Mouse (Mus musculus): Measurements from ENCODE around the gene Atp8a2.

The Atp8a2 gene

GRCm38 (mm10) chr14:60148893-60149292 lies 48.1 kb downstream of the Atp8a2 start:
- no peak for DNase-seq

DNA sequence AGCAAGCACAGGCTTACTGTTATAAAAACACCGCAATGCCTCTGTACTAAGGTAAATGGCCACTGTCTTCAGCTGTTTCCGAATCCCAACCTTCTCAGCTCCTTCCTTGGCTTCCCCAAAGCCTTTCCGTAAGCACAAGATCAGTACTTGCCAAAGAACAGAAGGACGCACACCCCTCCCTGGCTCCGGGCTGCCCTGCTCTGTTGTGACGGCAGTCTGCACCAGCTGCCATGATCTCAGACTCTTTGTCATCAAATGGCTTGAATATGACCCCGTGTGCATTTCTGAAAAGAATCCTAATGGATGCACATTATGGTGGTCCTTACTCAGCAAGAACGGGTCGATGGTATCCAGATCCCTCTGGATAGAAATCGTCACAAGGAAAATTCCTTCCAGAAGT lies 53.7 kb downstream of the Atp8a2 start:
- DNase-seq, result no peak

DNA sequence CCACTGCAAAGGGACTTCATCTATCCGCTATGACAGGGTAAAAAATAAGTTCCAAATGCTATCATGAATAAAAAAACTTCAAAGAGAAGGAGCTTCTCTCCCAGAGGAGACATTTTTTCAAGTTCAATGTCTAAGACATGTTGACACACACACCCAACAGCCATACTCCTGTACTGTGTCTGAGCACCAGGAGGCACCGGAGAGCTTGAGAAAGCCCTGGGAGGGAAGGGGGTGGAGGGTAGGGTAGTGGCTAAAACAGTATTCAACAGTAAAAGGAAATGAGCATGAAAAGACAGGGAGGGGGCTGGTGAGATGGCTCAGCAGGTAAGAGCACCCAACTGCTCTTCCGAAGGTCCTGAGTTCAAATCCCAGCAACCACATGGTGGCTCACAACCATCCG lies 58.6 kb downstream of the Atp8a2 start:
- DNase-seq, result no peak

GRCm38 (mm10) chr14:60137812-60138211 lies 59.2 kb downstream of the Atp8a2 start:
- DNase-seq, result no peak

GRCm38 (mm10) chr14:60135801-60136200 lies 61.2 kb downstream of the Atp8a2 start:
- DNase-seq, result no peak

- DNase-seq, result no peak
Measured at GRCm38 (mm10) chr14:60134720-60135119, 62.3 kb downstream of the Atp8a2 start.

DNA sequence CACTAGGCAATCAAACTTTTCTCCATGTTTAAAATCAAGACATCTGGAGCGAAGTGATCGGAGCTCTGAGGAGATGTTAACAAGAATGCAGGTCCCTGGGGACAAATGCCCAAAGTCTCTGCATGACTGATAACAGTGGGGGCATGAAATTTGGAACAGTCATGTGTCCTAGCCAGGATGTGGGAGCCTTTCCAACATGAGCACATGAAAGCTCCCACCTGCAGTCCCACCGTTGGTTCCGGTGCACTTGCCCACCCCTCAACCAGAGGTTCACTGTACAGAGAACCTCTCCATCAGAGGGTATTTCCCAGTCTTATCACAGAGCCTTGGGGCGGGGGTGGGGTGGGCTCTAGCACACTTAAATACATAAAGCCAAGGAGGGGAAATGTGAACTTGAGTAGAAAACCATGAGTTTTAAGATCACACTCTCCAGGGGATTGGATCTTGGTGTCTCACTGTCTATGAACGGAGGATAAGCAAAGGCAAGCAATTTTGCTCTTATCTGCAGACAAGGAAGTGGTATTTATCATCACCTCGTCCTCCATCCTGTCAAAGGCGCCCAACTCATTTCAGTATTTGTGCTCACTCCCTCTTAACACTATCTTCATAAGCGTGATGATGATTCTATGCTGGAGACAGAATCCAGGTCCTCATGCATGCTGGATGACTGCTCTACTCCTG lies 65.6 kb downstream of the Atp8a2 start:
- DNase-seq, result no peak

DNA sequence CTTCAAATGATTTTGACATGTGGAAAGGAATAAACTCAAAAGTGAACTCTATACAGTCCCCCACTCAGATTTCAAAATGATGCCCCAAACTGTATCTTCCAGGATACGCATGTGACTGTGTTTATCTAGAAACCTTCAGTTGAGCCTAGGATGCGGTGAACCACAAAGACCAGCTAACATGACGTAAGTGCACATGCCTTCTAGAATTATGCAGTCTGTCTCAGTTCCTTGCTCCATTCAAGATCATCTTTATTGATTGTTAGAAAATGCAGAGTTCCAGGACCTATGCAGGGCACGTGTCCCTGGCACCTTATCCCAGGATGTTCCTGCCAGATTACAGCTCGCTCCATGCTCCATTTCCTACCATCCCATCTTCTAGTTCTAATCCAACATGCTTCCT lies 67.4 kb downstream of the Atp8a2 start:
- DNase-seq, result no peak

- DNase-seq, result no peak
Measured at GRCm38 (mm10) chr14:60125202-60125601, 71.8 kb downstream of the Atp8a2 start.

DNA sequence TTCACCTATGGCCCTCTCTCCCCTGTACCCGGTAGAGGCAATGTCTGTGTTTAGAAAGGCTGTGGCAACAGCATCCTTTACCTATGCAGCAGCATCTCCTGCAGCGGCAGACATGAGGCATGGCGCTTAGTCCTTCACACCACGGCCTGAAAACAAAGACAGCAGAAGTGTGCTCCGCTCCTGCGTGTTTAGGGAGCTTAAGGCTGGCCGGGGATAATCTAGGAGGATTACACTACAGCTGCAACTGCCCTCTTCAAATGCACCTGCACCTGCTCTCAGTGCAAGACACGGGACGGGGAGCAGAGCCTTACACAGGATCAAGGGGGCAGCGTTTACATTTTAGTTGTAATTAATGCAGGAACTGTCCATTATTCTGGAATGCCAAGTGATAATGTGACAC lies 75.4 kb downstream of the Atp8a2 start:
- DNase-seq, result no peak

GRCm38 (mm10) chr14:60117792-60118585 lies 79.0 kb downstream of the Atp8a2 start:
- no peak for DNase-seq

DNA sequence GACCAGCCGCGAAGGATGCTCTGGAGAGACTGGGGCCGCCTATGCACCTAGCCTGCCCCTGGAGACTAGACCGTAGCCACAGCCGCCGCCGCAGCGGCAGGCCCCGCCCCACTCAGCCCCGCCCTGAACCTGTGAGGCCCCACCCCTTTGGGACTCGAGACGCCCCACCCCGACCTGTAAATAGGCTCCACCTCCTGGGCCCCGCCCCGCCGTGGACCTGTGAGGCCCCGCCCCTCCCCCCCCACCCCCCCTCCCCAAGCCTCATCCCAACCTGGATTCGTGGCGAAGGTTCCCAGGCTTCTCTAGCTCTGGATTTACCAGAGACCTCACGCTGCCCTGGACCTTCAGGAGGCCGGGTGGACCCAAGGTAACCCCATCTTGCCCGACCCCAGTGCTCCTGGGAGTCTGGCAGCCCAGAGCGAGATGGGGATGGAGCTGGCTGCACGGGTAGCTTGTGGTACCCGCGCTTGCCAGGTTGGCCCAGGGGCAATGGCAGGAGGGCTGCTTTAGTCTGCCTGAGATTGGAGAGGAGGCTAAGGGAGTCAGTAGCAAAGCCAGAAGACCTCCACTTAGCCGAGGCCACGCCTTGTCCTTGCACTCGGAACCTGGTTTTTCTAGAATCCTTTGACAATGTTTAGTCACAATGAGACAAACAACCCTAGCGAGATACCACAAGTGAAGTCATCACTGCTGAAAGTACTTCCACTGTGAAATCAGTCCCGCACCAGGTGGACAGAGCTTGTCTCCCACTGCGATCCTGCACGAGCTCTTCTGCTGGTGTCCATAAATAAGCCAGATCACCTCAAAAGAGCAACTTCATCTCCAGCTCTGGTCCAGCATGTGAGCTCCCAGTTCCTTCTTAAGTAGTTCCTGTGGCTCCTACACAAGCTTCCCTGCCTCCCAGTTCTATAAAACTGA lies 109.9 kb downstream of the Atp8a2 start:
- DNase-seq, result peak; percentile 29

- DNase-seq, result no peak
Measured at GRCm38 (mm10) chr14:60086254-60086807, 110.6 kb downstream of the Atp8a2 start.

GRCm38 (mm10) chr14:60082771-60083170 lies 114.2 kb downstream of the Atp8a2 start:
- no peak for DNase-seq

- no peak for DNase-seq
Measured at GRCm38 (mm10) chr14:60072496-60072895, 124.5 kb downstream of the Atp8a2 start.

GRCm38 (mm10) chr14:60065186-60065585 lies 131.8 kb downstream of the Atp8a2 start:
- DNase-seq, result peak; percentile 52

- no peak for DNase-seq
Measured at GRCm38 (mm10) chr14:60061023-60061422, 136.0 kb downstream of the Atp8a2 start.

- no peak for DNase-seq
Measured at GRCm38 (mm10) chr14:60058867-60059266, 138.1 kb downstream of the Atp8a2 start.

- no peak for DNase-seq
Measured at GRCm38 (mm10) chr14:60055231-60055630, 141.7 kb downstream of the Atp8a2 start.

- no peak for DNase-seq
Measured at GRCm38 (mm10) chr14:60030666-60031065, 166.3 kb downstream of the Atp8a2 start.

DNA sequence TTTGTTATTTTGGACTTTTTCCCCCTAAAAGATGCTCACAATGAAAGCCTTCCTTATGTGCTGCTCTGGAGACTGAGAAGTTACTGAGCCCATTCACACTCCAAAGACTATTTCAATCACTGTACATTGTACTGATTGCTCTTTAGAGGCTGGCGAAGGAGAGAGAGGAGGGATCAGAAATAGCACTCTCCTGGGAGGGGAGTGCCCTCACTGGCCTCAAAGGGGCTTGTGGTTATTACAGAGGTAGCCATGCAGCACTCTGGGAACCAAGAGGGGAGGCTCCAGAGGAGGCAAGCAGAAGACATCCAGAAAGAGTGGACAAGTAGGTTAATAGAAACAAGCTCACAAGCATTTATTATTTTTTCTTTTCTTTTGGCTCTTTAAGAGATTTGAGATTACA lies 169.8 kb downstream of the Atp8a2 start:
- no peak for DNase-seq

- DNase-seq, result peak; percentile 51
Measured at GRCm38 (mm10) chr14:60026647-60027046, 170.3 kb downstream of the Atp8a2 start.

DNA sequence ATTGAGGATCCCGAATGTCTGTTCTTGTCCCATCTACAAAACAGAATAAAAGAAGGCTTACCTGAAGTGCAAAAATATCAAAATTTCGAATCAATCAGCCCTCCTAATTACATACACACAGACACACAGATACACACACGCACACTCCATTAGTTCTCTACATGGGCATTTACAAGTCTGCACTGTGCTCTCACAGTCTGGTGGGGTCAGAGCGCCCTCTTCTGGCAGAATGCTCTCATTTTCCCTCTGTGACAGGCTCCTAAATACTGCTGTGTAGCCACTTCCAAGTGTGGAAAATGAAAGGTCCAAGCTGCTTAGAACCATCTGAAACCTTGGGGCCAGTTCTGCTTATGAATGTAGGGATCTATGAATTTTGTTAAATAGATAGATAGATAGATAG lies 181.1 kb downstream of the Atp8a2 start:
- DNase-seq, result peak; percentile 78

Measured in kidney, postnatal 14 days (tissue).